Mouse (Mus musculus) spleen, postnatal 10 days (tissue): ENCODE data around the gene Ubxn10.
A peak's percentile ranks its signal among the peaks of the same experiment; 100 is the strongest.

Experiments
- DNase-seq, 2 experiments: peaks; one replicate each; pipeline ENCODE4 v3.0.0; 2021 to 2022; ENCODE audit warnings: low spot score in 2 of 2

Gene Ubxn10

GRCm38 (mm10) chr4:138737031-138737430, at the start of gene Ubxn10:
TSS of gene Ubxn10 (minus strand) at chr4:138737167.
- DNase-seq: no peak

GRCm38 (mm10) chr4:138786141-138786540, 49.2 kb upstream of the Ubxn10 start:
- DNase-seq: no peak

GRCm38 (mm10) chr4:138785721-138786120, 48.8 kb upstream of the Ubxn10 start:
- DNase-seq: no peak

GRCm38 (mm10) chr4:138782098-138782497, 45.1 kb upstream of the Ubxn10 start:
- DNase-seq: no peak

GRCm38 (mm10) chr4:138780300-138780699, 43.3 kb upstream of the Ubxn10 start:
- no peak for DNase-seq

- DNase-seq: no peak
These were observed 40.7 kb upstream of the Ubxn10 start for GRCm38 (mm10) chr4:138777417-138778407.

- DNase-seq: no peak
These were observed 38.5 kb upstream of the Ubxn10 start, which contains the start of gene Pla2g2d for GRCm38 (mm10) chr4:138775435-138775834. TSS of gene Pla2g2d (plus strand) at chr4:138775735.

GRCm38 (mm10) chr4:138772386-138772785, 35.4 kb upstream of the Ubxn10 start:
- DNase-seq: no peak

- no peak for DNase-seq
These were observed 35.0 kb upstream of the Ubxn10 start for GRCm38 (mm10) chr4:138771970-138772369.

- DNase-seq: no peak
These were observed 25.3 kb upstream of the Ubxn10 start for GRCm38 (mm10) chr4:138762266-138762665.

GRCm38 (mm10) chr4:138757416-138757815, 20.4 kb upstream of the Ubxn10 start, which contains the start of gene Pla2g2f:
TSS of gene Pla2g2f (minus strand) at chr4:138757626.
- DNase-seq: no peak

- DNase-seq: no peak
These were observed 19.0 kb upstream of the Ubxn10 start for GRCm38 (mm10) chr4:138755983-138756382.

- no peak for DNase-seq
These were observed 18.5 kb upstream of the Ubxn10 start for GRCm38 (mm10) chr4:138755439-138755838.

- no peak for DNase-seq
These were observed 17.5 kb upstream of the Ubxn10 start for GRCm38 (mm10) chr4:138754432-138754831.

GRCm38 (mm10) chr4:138753608-138754007, 16.6 kb upstream of the Ubxn10 start:
- no peak for DNase-seq

- DNase-seq: no peak
These were observed 15.6 kb upstream of the Ubxn10 start for GRCm38 (mm10) chr4:138752603-138753002.

- DNase-seq: peak in 1 of 2 experiments; percentile 24
These were observed 11.6 kb upstream of the Ubxn10 start for GRCm38 (mm10) chr4:138748369-138749072.

- no peak for DNase-seq
These were observed 10.9 kb upstream of the Ubxn10 start for GRCm38 (mm10) chr4:138747851-138748250.

- DNase-seq: no peak
These were observed 9.9 kb upstream of the Ubxn10 start for GRCm38 (mm10) chr4:138746866-138747265.

GRCm38 (mm10) chr4:138745884-138746283, 8.9 kb upstream of the Ubxn10 start:
- DNase-seq: no peak

- DNase-seq: no peak
These were observed 2.3 kb upstream of the Ubxn10 start for GRCm38 (mm10) chr4:138739136-138739851.

- no peak for DNase-seq
These were observed 2.1 kb downstream of the Ubxn10 start for GRCm38 (mm10) chr4:138734863-138735262.
